Mouse (Mus musculus) cerebellum, adult 9-10 months (tissue): Measurements from ENCODE around the gene Ccz1.
"Not testable (repeated sequence)": the region's sequence is repeated elsewhere in the genome, so short reads cannot be mapped to it uniquely, and the experiment has no call there.

Experiments used
- DNase-seq: peaks from one replicate; pipeline ENCODE4 v3.0.0; 2022

Gene Ccz1

GRCm38 (mm10) chr5:144014551-144015311, at the start of gene Ccz1:
Gene Ccz1 (minus strand): TSS chr5:144014877.
- peak; percentile 76 for DNase-seq

DNA sequence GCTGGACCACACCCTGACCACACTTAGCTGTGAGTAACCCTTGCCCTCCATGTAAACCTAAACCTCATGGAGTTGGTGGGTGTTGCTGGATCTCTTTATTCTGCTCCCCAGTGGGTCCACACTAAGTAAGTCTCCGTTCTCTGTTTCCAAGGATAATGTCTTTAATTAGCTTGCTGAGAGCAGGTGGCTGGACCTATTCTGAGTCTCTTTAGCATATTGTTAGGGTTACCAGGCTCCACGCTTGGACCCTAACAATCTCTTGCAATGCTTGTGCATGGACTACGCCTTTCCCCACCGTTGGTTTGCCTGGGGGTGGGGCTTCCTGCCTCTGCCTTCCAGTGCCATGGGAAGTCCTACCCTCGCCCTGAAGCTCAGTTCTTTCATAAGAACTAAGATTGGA, 49.4 kb upstream of the Ccz1 start:
- no peak for DNase-seq

DNA sequence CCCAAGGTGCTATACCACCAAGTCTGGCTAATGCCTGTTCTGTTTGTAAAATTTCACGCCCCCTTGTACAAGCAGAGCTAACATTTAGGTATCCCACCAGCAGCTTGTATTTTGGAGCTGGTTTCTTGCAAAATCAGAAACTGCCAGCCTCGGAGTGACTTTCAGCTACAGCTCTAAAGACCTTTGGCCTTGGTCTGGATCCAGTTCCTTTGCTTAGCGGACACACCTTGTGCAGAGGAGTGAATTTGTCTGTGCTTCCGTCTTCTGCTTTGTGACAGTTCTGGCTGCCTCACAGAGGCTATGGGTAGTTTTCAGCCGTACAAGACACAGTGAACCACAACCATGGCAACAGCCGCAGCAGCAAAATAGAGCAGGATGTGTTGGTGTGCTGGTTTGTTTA, 39.7 kb upstream of the Ccz1 start:
- no peak for DNase-seq

GRCm38 (mm10) chr5:144053450-144053849, 38.8 kb upstream of the Ccz1 start:
- no peak for DNase-seq

GRCm38 (mm10) chr5:144051268-144051667, 36.6 kb upstream of the Ccz1 start:
- DNase-seq = no peak

DNA sequence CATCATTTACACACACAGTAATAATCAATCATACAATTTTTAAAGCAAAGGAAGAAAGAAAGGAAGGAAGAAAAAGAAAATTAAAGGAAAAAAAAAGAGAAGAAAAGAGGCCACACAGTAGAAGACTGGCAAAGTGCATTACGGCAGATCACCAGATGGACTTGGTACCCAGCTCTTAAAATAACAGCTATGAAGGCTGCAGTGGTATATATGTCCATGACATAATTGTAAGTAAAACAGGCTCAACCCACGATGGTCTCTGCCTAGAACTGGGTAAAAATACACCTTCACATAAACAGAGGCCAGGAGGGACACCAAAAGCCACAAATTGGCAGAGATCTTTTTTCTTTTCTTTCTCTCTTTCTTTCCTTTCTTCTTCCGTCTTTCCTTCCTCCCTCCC, 35.2 kb upstream of the Ccz1 start:
- DNase-seq = no peak

DNA sequence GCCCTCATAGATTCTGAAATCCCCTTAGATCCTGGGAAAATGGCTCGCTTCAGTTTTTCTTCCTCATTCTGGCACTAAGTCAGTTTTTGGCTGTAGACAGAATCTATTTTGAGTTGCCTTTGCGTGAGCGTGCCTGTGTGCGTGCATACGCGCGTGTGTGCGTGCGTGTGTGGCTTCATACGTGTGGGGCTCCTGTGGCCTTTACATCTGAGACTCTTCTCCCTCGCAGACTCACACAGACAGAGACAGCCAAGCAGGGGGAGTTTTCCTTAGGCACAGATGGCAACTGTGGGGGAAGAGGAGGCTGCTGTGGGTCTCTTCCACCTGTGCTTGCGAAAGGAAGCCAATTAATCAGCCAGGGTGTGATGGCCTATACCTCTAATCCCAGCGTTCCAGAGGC, 32.6 kb upstream of the Ccz1 start:
- DNase-seq = peak; percentile 34

DNA sequence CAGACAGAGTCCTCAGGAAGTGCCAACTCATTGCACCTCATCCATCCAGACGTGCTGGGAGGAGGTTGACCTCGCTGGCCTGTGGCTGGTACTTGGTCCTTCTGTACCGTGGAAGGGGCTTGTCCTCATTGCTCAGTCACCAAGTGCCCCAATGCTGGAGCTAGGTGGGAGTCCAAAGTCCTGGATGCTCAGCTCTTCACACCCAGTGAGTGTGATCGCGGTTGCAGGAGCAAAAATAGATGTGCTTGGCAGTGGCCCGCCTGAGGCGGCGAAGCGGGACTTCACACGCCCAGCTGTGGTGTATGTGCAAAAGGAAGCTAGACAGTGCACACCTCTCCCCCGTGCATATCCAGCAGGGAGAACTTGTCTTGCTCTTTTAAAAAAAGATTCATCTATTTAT, 28.5 kb upstream of the Ccz1 start:
- no peak for DNase-seq

- peak; percentile 73 for DNase-seq
These were observed 26.2 kb upstream of the Ccz1 start for GRCm38 (mm10) chr5:144040720-144041364.

DNA sequence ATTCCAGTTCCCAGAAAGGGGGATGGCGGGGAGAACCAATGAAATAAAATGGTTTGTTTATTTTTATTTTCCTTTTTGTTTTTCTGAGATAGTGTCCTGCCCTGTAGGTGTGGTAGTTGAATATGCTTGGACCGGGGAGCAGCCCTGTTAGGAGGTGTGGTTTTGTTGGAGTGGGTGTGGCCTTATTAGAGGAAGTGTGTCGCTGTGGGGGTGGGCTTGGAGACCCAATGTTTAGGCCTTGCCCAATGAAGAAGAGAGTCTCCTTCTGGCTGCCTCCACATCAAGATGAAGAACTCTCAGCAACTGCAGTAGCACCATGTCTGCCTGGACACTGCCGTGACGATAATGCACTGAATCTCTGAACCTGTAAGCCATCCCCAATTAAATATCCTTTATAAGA, 25.2 kb upstream of the Ccz1 start:
- no peak for DNase-seq

- no peak for DNase-seq
These were observed 24.5 kb upstream of the Ccz1 start for GRCm38 (mm10) chr5:144039156-144039675.

DNA sequence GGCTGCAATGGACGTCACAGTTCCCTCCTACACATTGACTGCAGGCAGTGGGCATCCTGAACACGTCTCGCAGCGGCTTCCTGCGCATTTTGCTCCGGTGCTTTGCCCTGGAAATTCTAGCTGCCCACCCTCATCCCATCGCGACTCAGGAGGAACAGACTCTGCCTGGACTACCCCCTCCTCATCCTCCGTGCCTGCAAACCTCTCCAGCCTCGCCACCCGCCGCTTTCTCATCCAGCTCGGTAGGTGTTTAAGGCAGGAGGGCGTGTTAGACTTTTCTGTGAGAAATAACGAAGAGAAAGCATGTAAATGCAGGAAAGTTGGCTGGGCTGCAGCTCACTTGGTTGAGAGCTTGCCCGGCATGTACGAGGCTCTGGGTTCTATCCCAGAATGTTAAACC, 22.3 kb upstream of the Ccz1 start:
- DNase-seq = no peak

DNA sequence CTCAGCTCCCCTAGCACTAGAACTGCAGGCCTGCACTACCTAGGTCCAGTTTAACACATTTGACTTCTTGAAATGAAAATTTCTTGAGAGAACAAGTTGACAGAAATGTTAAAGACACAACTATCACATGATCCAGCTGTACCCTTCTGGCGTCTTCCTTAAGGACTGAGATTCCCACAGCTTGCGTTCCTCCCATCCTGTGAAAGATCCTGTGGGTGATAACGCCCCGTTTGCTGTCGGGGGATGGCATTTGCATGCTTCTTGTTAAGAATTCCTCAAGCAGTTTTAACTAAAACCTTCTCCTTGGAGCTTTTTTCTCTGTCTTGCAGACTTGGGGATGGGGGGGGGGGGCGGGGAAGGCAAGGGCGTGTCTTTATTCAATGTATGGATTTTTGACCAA, 19.9 kb upstream of the Ccz1 start:
- no peak for DNase-seq

DNA sequence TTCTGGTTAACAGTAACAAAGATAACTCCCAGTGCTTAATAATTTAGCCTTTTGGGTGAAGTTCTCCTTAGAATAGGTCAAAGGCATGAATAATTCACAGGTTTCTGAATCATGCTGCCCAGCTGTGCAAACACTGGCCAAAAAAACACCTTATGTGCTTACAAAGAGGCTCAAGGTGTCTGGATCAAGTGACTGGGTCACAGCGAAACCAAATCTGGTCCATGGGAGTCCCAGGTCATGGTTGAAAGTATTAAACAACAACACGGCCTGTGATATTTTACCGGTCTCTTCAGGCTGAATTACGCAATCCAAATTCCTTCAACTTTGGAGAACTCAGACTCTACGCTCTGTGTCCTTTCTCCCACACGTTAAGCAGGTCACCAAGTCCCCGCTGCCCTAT, 17.8 kb upstream of the Ccz1 start:
- no peak for DNase-seq

DNA sequence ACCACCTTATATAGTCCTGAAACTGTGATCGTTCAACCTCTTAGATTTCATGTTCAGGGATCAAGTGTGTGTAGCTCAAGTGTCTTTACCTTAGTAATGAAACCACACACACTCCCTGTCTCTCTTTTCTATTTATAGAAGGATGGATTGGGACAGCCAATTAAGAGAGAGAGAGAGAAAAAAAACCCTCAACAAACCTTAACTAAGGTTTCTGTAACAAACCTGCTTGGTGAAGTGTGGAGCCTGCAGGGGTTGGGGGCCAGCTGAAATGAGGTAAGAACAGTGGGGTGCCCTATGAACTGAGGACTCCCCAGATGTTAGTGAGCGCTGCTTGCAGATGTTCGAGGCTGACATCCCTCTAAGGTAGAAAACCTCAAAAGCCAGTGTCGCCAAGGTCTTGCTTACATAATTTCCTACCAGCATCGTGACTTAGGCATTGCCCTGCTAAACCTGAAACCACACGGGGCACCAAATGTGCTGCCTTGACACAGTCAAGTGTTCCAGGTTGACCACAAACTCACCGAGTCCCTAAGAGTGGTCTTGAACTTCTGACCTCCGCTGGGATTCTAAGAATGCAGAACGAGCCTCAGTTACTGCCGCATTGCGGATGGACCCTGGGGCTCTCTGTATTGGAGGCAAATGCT, 12.1 kb upstream of the Ccz1 start, which contains the start of gene Ocm:
Gene Ocm (minus strand): TSS at position 51 of the 644 bp plus-strand sequence.
- DNase-seq = no peak

DNA sequence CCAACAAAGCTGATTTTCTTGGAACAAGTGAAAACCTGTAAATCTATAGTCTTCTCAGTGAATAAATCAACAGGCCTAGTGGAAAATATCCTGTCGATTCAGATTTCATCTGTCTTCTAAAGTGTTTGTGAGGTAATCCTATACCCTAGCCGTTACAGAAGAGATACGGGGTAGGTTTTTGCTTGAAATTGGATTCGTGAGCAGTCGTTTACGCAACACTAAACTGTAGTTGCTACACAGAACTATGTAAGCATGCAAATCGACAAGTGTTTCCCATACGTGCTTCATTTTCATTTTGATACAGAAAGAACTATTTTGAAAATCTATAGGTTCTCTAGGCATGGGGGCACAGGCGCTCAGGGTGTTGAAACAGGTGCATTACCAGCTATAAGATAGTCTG, 1.2 kb upstream of the Ccz1 start:
- DNase-seq = peak; percentile 5

GRCm38 (mm10) chr5:144015312-144015650, 604 bp upstream of the Ccz1 start:
- DNase-seq = no peak

- not testable (repeated sequence) for DNase-seq
These were observed 1.1 kb downstream of the Ccz1 start for GRCm38 (mm10) chr5:144013366-144014134.

DNA sequence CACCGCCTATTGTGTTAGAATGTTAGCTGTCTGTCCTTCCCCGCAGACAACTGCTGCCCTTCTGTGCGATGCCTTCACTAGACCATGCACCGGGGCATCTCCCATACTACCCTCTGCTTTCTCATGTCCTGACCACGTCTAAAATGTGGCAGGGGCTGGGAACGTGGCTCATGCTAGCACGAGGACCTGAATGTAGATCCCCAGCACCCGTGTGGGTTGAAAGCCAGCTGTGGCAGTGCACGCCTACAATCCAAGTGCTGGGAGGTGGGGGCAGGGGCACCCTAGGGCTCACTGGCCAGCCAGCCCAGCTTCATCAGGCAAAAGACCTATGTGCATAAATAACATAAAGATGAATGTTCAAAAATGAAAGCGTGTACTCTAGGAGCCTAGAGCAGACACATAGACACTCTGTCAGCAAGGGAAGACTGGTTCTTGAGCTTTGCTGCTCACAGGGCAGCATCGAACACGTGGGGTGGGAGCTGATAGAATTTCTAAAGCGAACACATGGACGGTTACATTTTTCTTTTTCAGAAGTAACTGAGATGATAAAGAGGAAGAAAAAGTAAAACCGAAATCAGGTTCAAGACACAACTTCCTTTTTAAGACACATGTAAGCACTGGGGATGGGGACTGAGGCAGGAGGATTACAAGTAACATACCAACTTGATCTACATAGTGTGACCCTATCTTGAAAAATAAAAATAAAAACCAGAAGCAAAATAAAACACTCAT, 12.1 kb downstream of the Ccz1 start:
- DNase-seq = no peak

GRCm38 (mm10) chr5:143999409-143999808, 15.3 kb downstream of the Ccz1 start:
- DNase-seq = no peak

- no peak for DNase-seq
These were observed 19.9 kb downstream of the Ccz1 start for GRCm38 (mm10) chr5:143994632-143995365.

DNA sequence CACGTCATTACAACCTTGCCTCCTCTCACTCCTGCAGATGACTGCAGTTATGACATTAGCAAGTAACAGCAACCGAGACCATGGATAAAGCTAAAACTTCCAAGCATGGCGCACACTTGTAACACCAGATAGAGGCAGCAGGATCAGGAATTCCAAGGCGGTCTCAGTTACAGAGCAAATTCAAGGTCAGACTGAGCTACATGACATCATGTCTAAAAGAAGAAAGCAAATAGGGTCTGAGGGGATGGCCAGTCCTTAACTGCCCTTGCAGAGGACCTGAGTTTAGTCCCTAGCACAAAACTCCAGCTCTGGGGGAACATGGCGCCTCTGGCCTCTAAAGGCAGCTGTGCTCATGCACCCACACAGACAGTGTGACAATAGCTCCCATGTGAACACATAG, 20.8 kb downstream of the Ccz1 start:
- DNase-seq = no peak
